Mouse (Mus musculus): Measurements from ENCODE around the gene Gm47841. TPM values are rescaled to one million over a fixed set of nuclear protein-coding genes. Genes with fewer than 3 reads are reported as not detected.

Gene Gm47841
- not detected in 2 replicates for polyA plus RNA-seq (2015; fragmentation: Nextera tagmentation; extraction: Ambion mirVana)

- Histone ChIP-seq H3K4me2 (ENCODE audit: low read depth, low read length) (peak within 1 kb of the TSS; percentile 64), H3K4me3 (ENCODE audit: low read depth, low read length) (peak within 1 kb of the TSS; percentile 34), H3K9ac (replicated peaks) (no peak within 1 kb of the TSS; the same call in 1 of the 2 replicates), H3K27ac (ENCODE audit: low read depth) (no peak within 1 kb of the TSS), H3K36me3 (replicated peaks; ENCODE audit: insufficient read depth, low read length) (no peaks in the 10 kb centered on the region), H3K4me1 (ENCODE audit: insufficient read depth) (peaks cover 5% of the 10 kb centered on the region), H3K27me3 (ENCODE audit: insufficient read depth, low read length) (peaks cover 73% of the 10 kb centered on the region), H3K9me3 (ENCODE audit: low read length) (no peaks in the 10 kb centered on the region)
- DNase-seq (no peak), ATAC-seq (no peak)
- no peak for TF ChIP-seq EP300 (IDR thresholded peaks at IDR 0.05; ENCODE audit: low read depth)
- 4% methylated on average over 22 of the region's 23 CpGs for WGBS (ENCODE audit: insufficient replicate concordance)
Measured at GRCm38 (mm10) chr15:101047194-101047555, at the start of gene Gm47841. Gene Gm47841 (minus strand): TSS chr15:101047397.

GRCm38 (mm10) chr15:101095392-101095791, 48.2 kb upstream of the Gm47841 start:
- no peak overlapping the region for H3K4me2 ChIP-seq (ENCODE audit: low read depth, low read length)
- no peak overlapping the region for H3K4me3 ChIP-seq (ENCODE audit: low read depth, low read length)
- ATAC-seq: no peak
- no peaks in the 10 kb centered on the region for H3K9me3 ChIP-seq (ENCODE audit: low read length)
- H3K9ac ChIP-seq (replicated peaks): no peak overlapping the region
- no peak for DNase-seq
- no peaks in the 10 kb centered on the region for H3K36me3 ChIP-seq (replicated peaks; ENCODE audit: insufficient read depth, low read length)
- H3K27ac ChIP-seq (ENCODE audit: low read depth): no peak overlapping the region
- TF ChIP-seq CTCF (IDR thresholded peaks at IDR 0.05; ENCODE audit: low read depth): no peak
- TF ChIP-seq EP300 (IDR thresholded peaks at IDR 0.05; ENCODE audit: low read depth): no peak
- H3K4me1 ChIP-seq (ENCODE audit: insufficient read depth): peaks cover 8% of the 10 kb centered on the region
- H3K27me3 ChIP-seq (ENCODE audit: insufficient read depth, low read length): 0 out of 2 replicates have a peak, but pooled peaks cover 4% of the 10 kb centered on the region
- 62% methylated on average over 3 of the region's 3 CpGs for WGBS (ENCODE audit: insufficient replicate concordance)

GRCm38 (mm10) chr15:101094979-101095378, 47.8 kb upstream of the Gm47841 start:
- TF ChIP-seq CTCF (IDR thresholded peaks at IDR 0.05; ENCODE audit: low read depth) (no peak), EP300 (IDR thresholded peaks at IDR 0.05; ENCODE audit: low read depth) (no peak)
- no peak overlapping the region for H3K4me2 ChIP-seq (ENCODE audit: low read depth, low read length)
- H3K36me3 ChIP-seq (replicated peaks; ENCODE audit: insufficient read depth, low read length): no peaks in the 10 kb centered on the region
- H3K4me1 ChIP-seq (ENCODE audit: insufficient read depth): peaks cover 8% of the 10 kb centered on the region
- no peaks in the 10 kb centered on the region for H3K9me3 ChIP-seq (ENCODE audit: low read length)
- 0 out of 2 replicates have a peak, but pooled peaks cover 4% of the 10 kb centered on the region for H3K27me3 ChIP-seq (ENCODE audit: insufficient read depth, low read length)
- H3K9ac ChIP-seq (replicated peaks): no peak overlapping the region
- H3K4me3 ChIP-seq (ENCODE audit: low read depth, low read length): no peak overlapping the region
- 77% methylated on average over 9 of the region's 9 CpGs for WGBS (ENCODE audit: insufficient replicate concordance)
- no peak overlapping the region for H3K27ac ChIP-seq (ENCODE audit: low read depth)
- no peak for DNase-seq
- no peak for ATAC-seq

GRCm38 (mm10) chr15:101093988-101094387, 46.8 kb upstream of the Gm47841 start:
- H3K9me3 ChIP-seq (ENCODE audit: low read length): no peaks in the 10 kb centered on the region
- no peaks in the 10 kb centered on the region for H3K36me3 ChIP-seq (replicated peaks; ENCODE audit: insufficient read depth, low read length)
- 0 out of 2 replicates have a peak, but pooled peaks cover 4% of the 10 kb centered on the region for H3K27me3 ChIP-seq (ENCODE audit: insufficient read depth, low read length)
- H3K4me3 ChIP-seq (ENCODE audit: low read depth, low read length): no peak overlapping the region
- DNase-seq: no peak
- no peak for ATAC-seq
- no peak overlapping the region for H3K4me2 ChIP-seq (ENCODE audit: low read depth, low read length)
- H3K9ac ChIP-seq (replicated peaks): no peak overlapping the region
- 74% methylated on average over 6 of the region's 6 CpGs for WGBS (ENCODE audit: insufficient replicate concordance)
- no peak for TF ChIP-seq EP300 (IDR thresholded peaks at IDR 0.05; ENCODE audit: low read depth)
- TF ChIP-seq CTCF (IDR thresholded peaks at IDR 0.05; ENCODE audit: low read depth): no peak
- peaks cover 8% of the 10 kb centered on the region for H3K4me1 ChIP-seq (ENCODE audit: insufficient read depth)
- H3K27ac ChIP-seq (ENCODE audit: low read depth): no peak overlapping the region

GRCm38 (mm10) chr15:101092829-101093648, 45.8 kb upstream of the Gm47841 start:
- ATAC-seq: 0 out of 2 replicates have a peak, but pooled peaks have one; percentile 43
- Histone ChIP-seq H3K9ac (replicated peaks) (no peak overlapping the region), H3K9me3 (ENCODE audit: low read length) (no peaks in the 10 kb centered on the region), H3K4me3 (ENCODE audit: low read depth, low read length) (no peak overlapping the region), H3K27ac (ENCODE audit: low read depth) (no peak overlapping the region), H3K4me2 (ENCODE audit: low read depth, low read length) (no peak overlapping the region; the same call in 1 of the 2 replicates), H3K4me1 (ENCODE audit: insufficient read depth) (peaks cover 8% of the 10 kb centered on the region), H3K27me3 (ENCODE audit: insufficient read depth, low read length) (0 out of 2 replicates have a peak, but pooled peaks cover 4% of the 10 kb centered on the region), H3K36me3 (replicated peaks; ENCODE audit: insufficient read depth, low read length) (no peaks in the 10 kb centered on the region)
- DNase-seq: no peak
- 50% methylated on average over 25 of the region's 25 CpGs for WGBS (ENCODE audit: insufficient replicate concordance)
- TF ChIP-seq CTCF (IDR thresholded peaks at IDR 0.05; ENCODE audit: low read depth) (no peak), EP300 (IDR thresholded peaks at IDR 0.05; ENCODE audit: low read depth) (no peak)

GRCm38 (mm10) chr15:101092121-101092828, 45.1 kb upstream of the Gm47841 start:
- H3K9me3 ChIP-seq (ENCODE audit: low read length): no peaks in the 10 kb centered on the region
- WGBS (ENCODE audit: insufficient replicate concordance): 44% methylated on average over 14 of the region's 14 CpGs
- TF ChIP-seq CTCF (IDR thresholded peaks at IDR 0.05; ENCODE audit: low read depth) (no peak), EP300 (IDR thresholded peaks at IDR 0.05; ENCODE audit: low read depth) (no peak)
- no peak overlapping the region for H3K27ac ChIP-seq (ENCODE audit: low read depth)
- H3K4me1 ChIP-seq (ENCODE audit: insufficient read depth): peaks cover 8% of the 10 kb centered on the region; the same call in 1 of the 2 replicates
- DNase-seq (no peak), ATAC-seq (no peak)
- H3K36me3 ChIP-seq (replicated peaks; ENCODE audit: insufficient read depth, low read length): no peaks in the 10 kb centered on the region
- H3K27me3 ChIP-seq (ENCODE audit: insufficient read depth, low read length): no peaks in the 10 kb centered on the region
- H3K4me3 ChIP-seq (ENCODE audit: low read depth, low read length): no peak overlapping the region
- no peak overlapping the region for H3K4me2 ChIP-seq (ENCODE audit: low read depth, low read length)
- no peak overlapping the region for H3K9ac ChIP-seq (replicated peaks)
